Mouse (Mus musculus): ENCODE measurements around the gene Dusp12. TPM values are rescaled to one million over a fixed set of nuclear protein-coding genes. Genes with fewer than 3 reads are reported as not detected.

The Dusp12 gene
- polyA plus RNA-seq, 1 experiment = 32.5 TPM

GRCm38 (mm10) chr1:170919308-170919707 lies 34.0 kb upstream of the Dusp12 start:
- Histone ChIP-seq H3K4me1 (ENCODE audit: control insufficient read depth, insufficient read depth, low read length) (no peaks in the 10 kb centered on the region), H3K4me3 (ENCODE audit: insufficient read depth, low read length) (no peak overlapping the region), H3K27ac (ENCODE audit: insufficient read depth, low read length) (no peak overlapping the region)
- TF ChIP-seq CTCF (IDR thresholded peaks at IDR 0.05; ENCODE audit: extremely low read depth, insufficient read depth, low read length) (no peak), POLR2A (IDR thresholded peaks at IDR 0.05; ENCODE audit: extremely low read depth, insufficient read depth, low read length) (no peak)

DNA sequence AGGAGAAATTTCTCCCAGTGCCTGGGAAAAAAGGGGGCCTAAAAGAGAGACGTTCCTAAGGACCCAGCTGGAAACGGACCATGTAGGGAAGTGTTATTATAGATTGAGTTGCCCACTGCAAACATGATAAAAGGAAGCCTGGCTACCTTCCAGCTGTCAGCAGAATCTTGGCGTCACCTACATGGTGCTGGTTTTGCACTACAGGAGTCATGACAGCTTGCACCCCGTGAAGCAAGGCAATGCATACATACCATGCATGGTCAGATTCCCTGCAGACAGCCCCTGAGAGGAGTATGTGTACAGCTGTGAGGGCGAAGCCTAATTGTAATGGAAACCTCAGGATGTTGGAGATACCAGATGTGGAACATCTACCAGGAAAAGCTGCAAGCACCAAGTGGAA lies 30.3 kb upstream of the Dusp12 start:
- Histone ChIP-seq H3K27ac (ENCODE audit: insufficient read depth, low read length) (no peak overlapping the region), H3K4me3 (ENCODE audit: insufficient read depth, low read length) (no peak overlapping the region), H3K4me1 (ENCODE audit: control insufficient read depth, insufficient read depth, low read length) (no peaks in the 10 kb centered on the region)
- TF ChIP-seq POLR2A (IDR thresholded peaks at IDR 0.05; ENCODE audit: extremely low read depth, insufficient read depth, low read length) (no peak), CTCF (IDR thresholded peaks at IDR 0.05; ENCODE audit: extremely low read depth, insufficient read depth, low read length) (no peak)

DNA sequence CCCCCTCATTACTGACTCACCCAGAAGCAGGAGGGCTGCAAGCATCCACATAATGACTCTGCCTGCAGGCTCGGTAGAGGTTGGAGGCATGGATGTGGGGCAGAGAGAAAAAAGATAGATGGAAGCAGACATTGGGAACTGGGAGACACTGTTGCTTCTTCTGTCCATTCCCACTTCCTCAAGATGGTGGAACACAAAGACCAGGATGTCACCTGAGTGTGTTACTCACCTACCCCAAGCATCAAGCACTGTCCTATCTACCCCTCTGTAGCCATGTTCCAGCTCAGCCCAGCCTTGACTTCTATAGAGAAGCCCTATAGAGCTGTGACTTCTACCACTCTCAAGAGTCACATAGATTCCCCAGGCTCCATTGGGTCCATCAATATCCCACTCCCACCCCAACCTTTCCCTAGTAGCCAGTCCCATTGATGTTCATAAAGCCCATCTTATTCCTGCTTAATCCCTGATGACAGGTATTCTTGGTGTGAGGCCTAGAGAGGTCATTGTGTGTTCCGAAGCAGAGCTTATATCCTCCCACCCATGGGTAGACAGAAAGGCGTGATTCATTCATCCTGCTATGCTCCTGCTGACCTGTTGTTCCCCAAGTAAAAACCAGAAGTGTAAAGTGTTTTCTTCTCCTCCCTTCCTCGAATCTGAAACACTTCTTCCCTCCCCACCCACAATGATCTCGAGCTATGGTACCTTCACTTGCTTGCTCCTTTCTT lies 27.7 kb upstream of the Dusp12 start, which contains the start of gene Fcrlb:
TSS of gene Fcrlb (minus strand) at position 51 of the 725 bp plus-strand sequence.
- no peak within 1 kb of the TSS for H3K27ac ChIP-seq (ENCODE audit: insufficient read depth, low read length)

DNA sequence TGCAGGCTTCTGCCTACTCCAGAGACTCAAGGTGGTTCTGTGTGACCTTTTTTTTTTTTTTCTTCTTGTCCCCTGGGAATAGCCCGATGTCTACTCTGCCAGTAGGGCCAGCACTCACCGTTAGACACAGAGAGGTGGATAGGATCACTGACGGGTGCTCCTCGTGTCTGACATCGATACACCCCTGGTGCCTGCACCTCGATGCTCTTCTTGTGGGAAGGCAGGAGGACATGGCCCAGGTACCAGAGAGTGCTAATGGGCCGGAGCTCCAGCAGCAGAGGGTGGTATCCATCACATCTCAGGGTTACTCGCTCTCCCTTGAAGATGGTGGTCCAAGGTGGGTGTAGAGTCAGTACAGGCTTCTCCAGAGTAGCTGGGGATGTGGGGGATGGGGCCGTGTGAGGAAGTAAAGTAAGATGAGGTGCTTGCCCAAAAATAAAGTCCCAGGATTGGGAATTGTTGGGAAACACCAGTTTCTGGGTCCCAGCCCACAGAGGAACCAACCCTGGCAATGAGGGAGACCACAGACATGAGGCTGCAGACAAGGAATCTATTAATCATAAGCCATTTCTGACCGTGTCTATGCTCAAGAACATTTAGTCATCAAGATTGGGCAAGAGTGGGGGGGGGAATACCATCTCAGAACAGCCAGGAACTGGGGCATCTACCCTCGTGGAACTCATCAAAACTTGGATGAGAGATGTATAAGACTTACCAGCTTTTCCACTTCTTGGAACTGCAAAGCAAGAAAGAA lies 26.7 kb upstream of the Dusp12 start:
- no peak overlapping the region for H3K4me3 ChIP-seq (ENCODE audit: insufficient read depth, low read length)
- TF ChIP-seq POLR2A (IDR thresholded peaks at IDR 0.05; ENCODE audit: extremely low read depth, insufficient read depth, low read length) = no peak
- no peak for TF ChIP-seq CTCF (IDR thresholded peaks at IDR 0.05; ENCODE audit: extremely low read depth, insufficient read depth, low read length)
- no peak overlapping the region for H3K27ac ChIP-seq (ENCODE audit: insufficient read depth, low read length)
- no peaks in the 10 kb centered on the region for H3K4me1 ChIP-seq (ENCODE audit: control insufficient read depth, insufficient read depth, low read length)

More for the DNA sequence above, 27.7 kb upstream of the Dusp12 start, which contains the start of gene Fcrlb:
- Histone ChIP-seq H3K4me1 (ENCODE audit: control insufficient read depth, insufficient read depth, low read length) (no peaks in the 10 kb centered on the region), H3K4me3 (ENCODE audit: insufficient read depth, low read length) (no peak within 1 kb of the TSS)
- TF ChIP-seq CTCF (IDR thresholded peaks at IDR 0.05; ENCODE audit: extremely low read depth, insufficient read depth, low read length) = no peak
- TF ChIP-seq POLR2A (IDR thresholded peaks at IDR 0.05; ENCODE audit: extremely low read depth, insufficient read depth, low read length) = no peak

GRCm38 (mm10) chr1:170908341-170908740 lies 23.0 kb upstream of the Dusp12 start:
- Histone ChIP-seq H3K4me1 (ENCODE audit: control insufficient read depth, insufficient read depth, low read length) (no peaks in the 10 kb centered on the region), H3K4me3 (ENCODE audit: insufficient read depth, low read length) (peak overlapping the region; percentile 55), H3K27ac (ENCODE audit: insufficient read depth, low read length) (no peak overlapping the region)
- no peak for TF ChIP-seq CTCF (IDR thresholded peaks at IDR 0.05; ENCODE audit: extremely low read depth, insufficient read depth, low read length)

DNA sequence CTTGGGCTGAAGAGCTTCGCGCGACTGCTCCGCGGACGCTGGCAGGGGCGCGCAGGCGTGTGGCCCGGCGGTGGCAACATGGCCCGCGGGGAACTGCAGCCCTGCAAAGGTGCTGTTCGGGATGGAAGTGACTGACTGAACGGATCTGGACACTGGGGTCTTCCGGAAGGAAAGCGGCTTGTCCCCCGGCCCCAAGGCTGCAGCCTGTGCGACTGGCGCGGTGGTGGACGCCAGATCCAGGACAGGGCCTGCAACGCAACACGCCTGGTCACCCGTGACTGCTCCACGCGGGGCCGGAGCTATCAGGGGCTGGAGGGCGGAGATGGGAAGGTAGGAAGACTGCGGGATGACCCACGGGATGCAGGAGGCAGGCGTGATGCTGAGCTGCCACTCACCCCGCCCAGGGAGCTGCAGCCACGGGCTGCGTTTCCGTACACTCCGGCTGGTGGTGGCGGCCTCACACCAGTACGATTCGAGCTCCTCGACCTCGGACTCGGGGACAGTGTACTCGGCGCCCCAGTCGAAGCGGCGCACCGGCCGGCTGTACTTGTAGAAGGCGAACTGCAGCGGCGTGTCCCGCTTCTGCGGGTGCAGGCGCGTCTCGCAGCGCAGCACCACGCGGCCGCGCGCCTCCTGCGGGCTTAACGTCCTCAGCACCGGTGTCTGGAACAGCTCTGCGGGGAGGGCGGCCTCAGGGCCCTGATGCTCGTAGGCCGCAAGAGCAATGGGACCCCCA lies 22.3 kb upstream of the Dusp12 start:
- no peak overlapping the region for H3K27ac ChIP-seq (ENCODE audit: insufficient read depth, low read length)

DNA sequence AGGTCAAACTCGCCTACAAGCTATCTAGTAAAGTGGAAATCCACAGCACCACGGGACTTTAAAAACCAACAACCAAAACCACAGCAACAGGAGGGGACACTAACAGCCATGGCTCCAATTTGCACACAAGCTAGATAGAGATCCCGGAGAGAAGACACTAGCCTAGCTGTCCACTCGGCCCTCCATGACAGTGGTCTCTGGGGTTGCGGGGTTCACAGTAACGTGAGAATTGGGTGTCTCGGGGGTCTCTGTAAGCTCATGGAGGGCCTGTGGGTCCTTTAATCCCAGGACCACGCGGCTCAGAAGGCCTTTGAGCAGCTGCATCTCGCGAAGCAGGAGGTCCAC lies 21.7 kb upstream of the Dusp12 start:
- H3K27ac ChIP-seq (ENCODE audit: insufficient read depth, low read length) = no peak overlapping the region
- H3K4me1 ChIP-seq (ENCODE audit: control insufficient read depth, insufficient read depth, low read length) = no peaks in the 10 kb centered on the region
- TF ChIP-seq POLR2A (IDR thresholded peaks at IDR 0.05; ENCODE audit: extremely low read depth, insufficient read depth, low read length) (no peak), CTCF (IDR thresholded peaks at IDR 0.05; ENCODE audit: extremely low read depth, insufficient read depth, low read length) (no peak)
- peak overlapping the region; percentile 55 for H3K4me3 ChIP-seq (ENCODE audit: insufficient read depth, low read length)

More for the DNA sequence above, 22.3 kb upstream of the Dusp12 start:
- Histone ChIP-seq H3K4me1 (ENCODE audit: control insufficient read depth, insufficient read depth, low read length) (no peaks in the 10 kb centered on the region), H3K4me3 (ENCODE audit: insufficient read depth, low read length) (peak overlapping the region; percentile 55)
- no peak for TF ChIP-seq CTCF (IDR thresholded peaks at IDR 0.05; ENCODE audit: extremely low read depth, insufficient read depth, low read length)
- TF ChIP-seq POLR2A (IDR thresholded peaks at IDR 0.05; ENCODE audit: extremely low read depth, insufficient read depth, low read length) = no peak

DNA sequence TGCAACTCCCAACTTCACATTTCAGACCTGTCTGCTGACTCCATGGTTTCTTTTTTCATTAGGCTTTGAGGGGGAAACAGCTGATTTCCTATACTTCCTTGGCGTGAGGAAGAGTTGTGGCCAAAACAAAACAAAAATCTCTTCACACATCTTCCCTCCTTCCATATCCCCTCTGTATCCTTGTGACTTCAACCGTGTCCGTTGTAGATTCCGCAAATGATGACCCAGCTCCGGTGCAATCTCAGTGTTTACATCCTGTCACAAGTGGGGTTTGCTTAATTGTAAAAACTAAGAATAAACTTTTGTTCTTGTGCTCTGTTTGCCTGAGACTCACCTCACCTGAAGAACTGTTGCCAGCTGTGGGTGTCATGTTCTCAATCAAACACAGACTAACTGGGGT lies 18.1 kb upstream of the Dusp12 start:
- Histone ChIP-seq H3K4me1 (ENCODE audit: control insufficient read depth, insufficient read depth, low read length) (no peaks in the 10 kb centered on the region), H3K4me3 (ENCODE audit: insufficient read depth, low read length) (no peak overlapping the region), H3K27ac (ENCODE audit: insufficient read depth, low read length) (no peak overlapping the region)
- TF ChIP-seq CTCF (IDR thresholded peaks at IDR 0.05; ENCODE audit: extremely low read depth, insufficient read depth, low read length) (no peak), POLR2A (IDR thresholded peaks at IDR 0.05; ENCODE audit: extremely low read depth, insufficient read depth, low read length) (no peak)

DNA sequence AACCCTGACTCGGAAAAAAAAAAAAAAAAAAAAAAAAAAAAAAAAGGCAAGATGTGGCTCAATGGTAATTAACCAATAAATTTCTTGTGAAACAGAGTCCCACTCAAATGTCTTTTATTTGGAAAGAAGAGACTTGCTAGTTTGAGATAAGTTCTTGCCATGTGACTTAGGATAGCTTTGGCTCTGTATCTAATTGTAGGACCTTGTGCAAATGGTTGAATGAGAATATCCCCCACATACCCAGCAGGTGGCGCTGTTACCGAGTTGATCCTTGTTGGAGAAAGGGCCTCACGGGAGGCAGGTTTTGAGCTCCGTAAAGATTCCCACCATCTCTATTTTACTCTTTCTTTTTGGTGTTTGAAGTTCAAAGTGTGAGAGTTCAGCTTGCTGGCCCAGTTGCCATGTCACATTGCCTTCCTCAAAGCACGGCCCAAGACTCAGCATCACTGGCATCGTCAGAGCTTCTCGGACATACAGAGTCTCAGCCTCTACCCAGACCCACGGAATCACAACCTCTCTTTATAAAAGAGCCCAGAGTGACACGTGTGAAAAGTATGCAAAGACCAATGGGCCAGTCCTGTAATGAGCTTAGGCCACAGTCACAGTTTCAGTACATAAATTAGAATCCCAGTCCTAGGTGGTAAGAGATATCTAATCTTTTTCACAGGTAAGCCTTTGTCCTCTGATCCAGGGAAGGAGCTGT lies 16.3 kb upstream of the Dusp12 start:
- Histone ChIP-seq H3K4me1 (ENCODE audit: control insufficient read depth, insufficient read depth, low read length) (no peaks in the 10 kb centered on the region), H3K4me3 (ENCODE audit: insufficient read depth, low read length) (no peak overlapping the region), H3K27ac (ENCODE audit: insufficient read depth, low read length) (no peak overlapping the region)
- TF ChIP-seq POLR2A (IDR thresholded peaks at IDR 0.05; ENCODE audit: extremely low read depth, insufficient read depth, low read length) (no peak), CTCF (IDR thresholded peaks at IDR 0.05; ENCODE audit: extremely low read depth, insufficient read depth, low read length) (peak; percentile 83)

All from cortical plate, adult 2 months (tissue).